Mouse (Mus musculus) ES-Bruce4 (cell line): ENCODE data around the gene Msantd3.

Source experiments
- CTCF ChIP-seq: IDR thresholded peaks from one replicate; pipeline ENCODE4 v1.8.1; 2011; ENCODE audit warnings: low read depth, low read length
- EP300 ChIP-seq: IDR thresholded peaks from 2 replicates; pipeline ENCODE4 v1.6.1; 2011; ENCODE audit warnings: low read depth, low read length; ENCODE audit not compliant: insufficient read depth

- TF ChIP-seq CTCF (no peak), EP300 (no peak)
Observed at GRCm38 (mm10) chr4:48559652-48560051, 19.9 kb downstream of the Msantd3 start.
